Mouse (Mus musculus) retina, adult 2 months (tissue): ENCODE data around the gene Fbxo33.
"Not testable (repeated sequence)": the region's sequence is repeated elsewhere in the genome, so short reads cannot be mapped to it uniquely, and the experiment has no call there.

ENCODE experiments used
- DNase-seq: peaks from one replicate; pipeline ENCODE4 v3.0.0-alpha.2; 2012; ENCODE audit warnings: low read depth, low spot score

The Fbxo33 gene

GRCm38 (mm10) chr12:59219325-59220225 lies at the start of gene Fbxo33:
Fbxo33 (minus strand) TSS chr12:59219725.
- peak; percentile 95 for DNase-seq

- DNase-seq: no peak
Measured at GRCm38 (mm10) chr12:59265942-59266231, 46.4 kb upstream of the Fbxo33 start.

- DNase-seq: peak; percentile 13
Measured at GRCm38 (mm10) chr12:59265207-59265941, 45.8 kb upstream of the Fbxo33 start.

- no peak for DNase-seq
Measured at GRCm38 (mm10) chr12:59262841-59263240, 43.3 kb upstream of the Fbxo33 start.

GRCm38 (mm10) chr12:59260798-59261197 lies 41.3 kb upstream of the Fbxo33 start:
- DNase-seq: no peak

GRCm38 (mm10) chr12:59260362-59260761 lies 40.8 kb upstream of the Fbxo33 start:
- no peak for DNase-seq

- DNase-seq: no peak
Measured at GRCm38 (mm10) chr12:59259015-59259414, 39.5 kb upstream of the Fbxo33 start.

GRCm38 (mm10) chr12:59250259-59250827 lies 30.8 kb upstream of the Fbxo33 start:
- no peak for DNase-seq

GRCm38 (mm10) chr12:59248969-59249368 lies 29.4 kb upstream of the Fbxo33 start:
- no peak for DNase-seq

- not testable (repeated sequence) for DNase-seq
Measured at GRCm38 (mm10) chr12:59241031-59241430, 21.5 kb upstream of the Fbxo33 start.

GRCm38 (mm10) chr12:59238434-59238833 lies 18.9 kb upstream of the Fbxo33 start:
- DNase-seq: no peak

GRCm38 (mm10) chr12:59228401-59228800 lies 8.9 kb upstream of the Fbxo33 start:
- no peak for DNase-seq

GRCm38 (mm10) chr12:59218640-59219321 lies 744 bp downstream of the Fbxo33 start:
- DNase-seq: no peak

- DNase-seq: no peak
Measured at GRCm38 (mm10) chr12:59217331-59217730, 2.2 kb downstream of the Fbxo33 start.

- no peak for DNase-seq
Measured at GRCm38 (mm10) chr12:59216676-59217266, 2.8 kb downstream of the Fbxo33 start.

GRCm38 (mm10) chr12:59216176-59216575 lies 3.3 kb downstream of the Fbxo33 start:
- no peak for DNase-seq

- no peak for DNase-seq
Measured at GRCm38 (mm10) chr12:59207814-59208213, 11.7 kb downstream of the Fbxo33 start.

GRCm38 (mm10) chr12:59207000-59207390 lies 12.5 kb downstream of the Fbxo33 start:
- DNase-seq: no peak

GRCm38 (mm10) chr12:59206208-59206999 lies 13.1 kb downstream of the Fbxo33 start:
- no peak for DNase-seq

GRCm38 (mm10) chr12:59205571-59205970 lies 14.0 kb downstream of the Fbxo33 start:
- no peak for DNase-seq

GRCm38 (mm10) chr12:59199361-59199760 lies 20.2 kb downstream of the Fbxo33 start:
- no peak for DNase-seq
